Mouse (Mus musculus): ENCODE measurements around the gene Gls. TPM values are rescaled to one million over a fixed set of nuclear protein-coding genes. Genes with fewer than 3 reads are reported as not detected.

Gls gene
- total RNA-seq, 2 experiments from 2014 or later: 367 to 371 TPM

DNA sequence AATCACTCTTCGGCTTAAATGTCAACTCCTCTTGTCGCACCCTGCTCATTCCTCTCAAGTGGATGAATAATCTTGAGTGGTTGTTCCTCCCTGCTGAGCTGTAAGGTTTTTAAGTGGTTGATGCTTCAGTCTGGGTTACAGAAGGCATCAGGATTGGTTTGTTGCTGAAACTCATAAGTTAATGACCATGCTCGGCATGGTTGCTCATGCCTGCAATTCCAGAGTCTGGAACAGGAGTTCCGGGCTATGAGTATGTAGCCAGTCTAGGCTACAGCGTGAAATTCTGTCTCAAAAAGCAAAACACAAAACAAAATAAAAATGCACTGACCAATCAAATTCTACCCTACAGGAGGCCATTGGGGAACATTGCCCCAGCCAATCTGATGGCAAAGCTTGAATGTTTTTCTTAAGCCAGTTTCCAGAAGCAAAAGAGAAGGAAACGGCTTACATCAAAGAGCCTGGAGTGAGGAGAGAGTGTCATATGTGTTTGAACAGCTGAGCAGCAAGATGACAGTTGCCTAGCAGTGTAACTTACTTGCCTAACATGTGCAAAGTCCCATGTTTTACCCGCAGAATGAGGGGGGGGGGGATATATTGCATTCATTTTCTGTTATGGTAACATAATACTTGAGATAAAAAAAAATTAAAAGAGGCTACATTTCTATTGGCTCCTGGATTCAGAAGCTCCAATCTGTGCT is 18.2 kb upstream of the Gls start:
- DNase-seq (ENCODE audit: low spot score in 2 of 2): no peak

DNA sequence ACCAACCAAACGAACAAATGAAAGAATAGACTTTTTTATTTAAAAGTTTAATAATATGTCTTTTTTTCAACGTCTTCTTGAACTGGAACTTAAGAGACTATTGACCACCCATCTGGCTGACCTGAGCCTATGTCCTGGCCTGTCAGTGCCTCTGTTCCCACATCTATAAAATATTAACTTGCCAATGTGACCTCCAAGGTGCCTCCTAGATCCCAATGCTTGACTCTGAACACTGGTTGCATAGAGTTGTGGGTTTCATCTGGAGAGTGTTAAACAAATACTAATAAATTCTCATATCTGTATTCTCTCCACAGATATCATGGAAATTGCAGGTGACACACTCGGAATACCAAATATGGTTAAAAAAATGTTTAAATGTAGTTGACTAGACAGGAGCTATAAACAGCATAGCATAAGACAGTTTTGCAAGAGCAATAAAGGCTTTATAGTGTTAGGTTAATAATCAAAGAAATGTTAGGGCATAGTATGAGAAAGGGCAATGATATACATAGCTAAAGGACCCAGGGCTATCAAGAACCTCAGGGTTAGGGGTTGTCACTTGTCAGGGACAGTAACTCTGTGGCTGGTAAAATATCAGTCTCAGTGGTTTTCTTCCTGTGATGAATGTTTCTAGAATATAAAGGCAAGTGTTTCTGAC is 16.0 kb upstream of the Gls start:
- DNase-seq (ENCODE audit: low spot score in 2 of 2): no peak

DNA sequence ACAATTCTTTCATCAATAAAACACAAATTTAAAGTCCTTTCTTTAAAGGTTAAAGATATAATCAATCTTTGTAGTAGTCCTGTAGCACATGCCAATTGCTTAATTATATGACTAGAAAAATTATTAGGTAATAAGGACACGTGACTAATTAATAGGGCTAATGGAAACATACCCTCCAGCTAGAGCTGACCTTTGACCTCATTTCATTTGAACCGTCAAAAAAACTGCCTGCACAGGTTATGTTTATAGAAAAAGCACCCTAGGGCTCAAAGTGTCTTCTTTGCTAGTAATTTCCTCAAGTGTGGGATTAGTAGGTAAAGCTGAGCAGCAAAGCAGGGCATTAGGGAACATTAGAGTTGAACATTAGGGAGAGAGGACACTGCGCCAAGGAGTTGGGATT is 9.2 kb upstream of the Gls start:
- DNase-seq (ENCODE audit: low spot score in 2 of 2): no peak

DNA sequence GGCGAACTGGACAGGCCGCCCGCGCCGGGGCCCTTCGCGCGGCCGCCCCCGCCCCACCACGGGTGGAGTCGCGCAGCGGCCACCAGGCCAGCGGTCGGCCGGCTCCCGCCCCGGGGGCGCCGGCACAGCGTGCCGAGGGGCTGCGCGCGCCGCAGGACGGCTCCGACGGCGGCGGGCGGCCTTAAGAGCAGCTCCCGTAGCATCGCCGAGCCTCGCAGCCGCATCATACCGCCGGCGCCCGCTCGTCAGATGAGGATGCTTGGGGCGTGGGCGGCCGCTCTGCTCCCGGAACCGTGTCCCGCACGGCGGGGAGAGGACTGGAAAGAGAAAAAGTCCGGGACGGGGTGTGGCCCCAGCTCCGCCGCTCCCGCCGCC is 279 bp downstream of the Gls start:
- no peak for DNase-seq (ENCODE audit: low spot score in 2 of 2)

DNA sequence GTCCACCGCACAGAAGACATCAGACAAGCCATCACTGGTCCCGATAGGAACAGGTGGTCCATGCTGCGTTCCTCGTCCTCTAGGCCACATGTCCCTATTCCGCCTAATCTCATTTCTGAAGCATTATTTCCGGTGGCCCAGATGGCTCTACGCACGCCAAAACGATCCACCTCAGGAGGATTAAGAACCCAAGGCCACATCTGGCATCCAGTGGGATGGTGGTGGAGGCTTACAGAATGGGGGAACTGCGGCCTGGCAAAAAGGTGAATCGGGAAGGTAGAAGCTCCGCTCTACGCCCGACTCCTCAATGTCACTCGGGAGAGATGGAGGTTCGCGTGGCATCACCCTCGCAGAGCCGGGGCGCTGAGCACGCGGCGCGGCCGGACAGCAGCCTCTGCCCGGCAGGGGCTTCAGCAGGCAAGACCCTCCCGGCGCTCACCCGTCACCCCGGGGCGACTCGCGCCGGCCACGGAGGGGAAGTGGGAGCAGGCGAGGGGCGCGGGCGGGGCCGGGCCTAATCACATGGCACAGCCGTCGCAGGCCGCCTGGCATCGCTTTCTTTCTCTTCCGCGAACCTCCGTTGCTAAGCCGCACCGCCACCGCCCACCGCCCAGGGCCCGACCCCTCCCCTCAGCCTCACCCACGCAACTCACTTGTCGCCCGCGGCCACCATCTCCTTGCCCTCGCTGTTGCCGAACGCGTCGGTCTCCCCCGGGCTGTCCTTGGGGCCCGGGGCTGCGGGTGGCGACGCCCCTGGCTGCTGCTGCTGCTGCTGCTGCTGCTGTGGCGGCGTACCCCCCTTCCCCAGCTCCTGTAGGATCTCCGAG is 880 bp downstream of the Gls start:
- DNase-seq (ENCODE audit: low spot score in 2 of 2): peak; percentile 63 to 74

DNA sequence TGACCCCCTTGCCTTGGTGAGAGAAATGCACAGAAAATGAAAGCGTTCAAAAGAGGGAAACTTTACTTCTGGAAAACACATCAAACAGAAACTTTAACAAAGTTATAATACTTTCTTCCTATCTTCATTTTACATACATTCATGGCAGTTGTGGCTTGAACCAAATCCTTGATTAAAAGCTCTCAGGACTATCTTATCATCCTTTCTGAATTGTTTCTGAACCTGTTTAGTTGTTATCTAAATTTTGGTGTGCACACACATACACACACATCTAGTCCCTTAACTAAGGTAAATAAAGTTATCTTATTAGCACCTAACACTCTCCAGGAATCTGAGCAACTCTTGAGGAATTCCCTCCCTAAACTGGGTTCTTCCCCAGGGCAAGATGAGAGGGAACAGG is 2.6 kb downstream of the Gls start:
- DNase-seq (ENCODE audit: low spot score in 2 of 2): no peak

DNA sequence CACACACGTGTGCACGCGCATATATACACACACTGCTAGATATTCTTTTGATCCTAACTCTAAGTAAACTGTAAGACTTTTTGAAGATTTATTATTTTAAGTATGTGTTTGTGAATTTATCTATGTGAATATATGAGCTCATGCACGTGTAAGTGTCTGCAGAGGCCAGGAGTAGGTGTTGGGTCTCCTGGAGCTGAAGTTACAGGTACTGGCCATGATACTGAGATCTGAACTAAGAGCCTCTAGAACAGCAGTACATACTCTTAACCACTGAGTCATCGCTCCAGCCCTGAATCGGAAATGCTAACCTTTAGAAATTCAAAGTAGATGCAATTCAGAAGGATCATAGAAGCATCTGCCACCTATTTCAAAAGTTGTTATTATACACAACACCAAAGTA is 4.9 kb downstream of the Gls start:
- no peak for DNase-seq (ENCODE audit: low spot score in 2 of 2)

DNA sequence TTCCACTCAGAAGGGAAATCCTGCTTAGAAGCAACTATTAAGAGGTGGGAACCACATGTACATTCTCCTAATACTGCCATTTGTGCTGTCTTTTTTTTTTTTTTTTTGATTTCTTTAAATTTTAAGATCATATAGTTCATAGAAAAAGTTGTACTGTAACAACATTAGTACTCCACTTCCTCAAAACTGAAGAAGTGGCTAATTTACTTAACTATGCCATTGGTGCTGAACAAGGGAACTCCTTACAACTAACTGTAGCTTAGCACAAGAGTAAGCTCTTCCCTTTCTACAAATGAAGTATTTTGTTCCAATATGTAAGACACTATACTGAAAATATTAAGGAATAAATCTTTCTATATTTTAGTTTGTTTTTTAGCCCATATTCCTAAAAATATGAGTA is 6.6 kb downstream of the Gls start:
- DNase-seq (ENCODE audit: low spot score in 2 of 2): no peak

DNA sequence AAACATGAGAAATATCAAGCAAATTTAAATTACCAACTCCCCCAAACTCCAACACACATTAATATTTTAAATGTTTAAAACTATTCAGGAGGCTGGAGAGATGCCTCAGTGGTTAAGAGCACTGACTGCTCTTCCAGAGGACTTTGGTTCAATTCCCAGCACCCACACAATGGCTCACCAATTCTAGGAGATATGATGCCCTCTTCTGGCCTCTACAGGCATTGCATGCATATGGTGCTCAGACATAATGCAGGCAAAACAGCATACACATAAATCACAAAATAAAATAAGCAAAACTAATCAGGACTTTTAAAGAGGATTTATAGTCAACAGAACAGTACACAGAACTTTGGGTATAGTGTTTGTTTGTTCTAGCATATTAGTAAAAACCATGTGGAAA is 16.3 kb downstream of the Gls start:
- DNase-seq (ENCODE audit: low spot score in 2 of 2): no peak

DNA sequence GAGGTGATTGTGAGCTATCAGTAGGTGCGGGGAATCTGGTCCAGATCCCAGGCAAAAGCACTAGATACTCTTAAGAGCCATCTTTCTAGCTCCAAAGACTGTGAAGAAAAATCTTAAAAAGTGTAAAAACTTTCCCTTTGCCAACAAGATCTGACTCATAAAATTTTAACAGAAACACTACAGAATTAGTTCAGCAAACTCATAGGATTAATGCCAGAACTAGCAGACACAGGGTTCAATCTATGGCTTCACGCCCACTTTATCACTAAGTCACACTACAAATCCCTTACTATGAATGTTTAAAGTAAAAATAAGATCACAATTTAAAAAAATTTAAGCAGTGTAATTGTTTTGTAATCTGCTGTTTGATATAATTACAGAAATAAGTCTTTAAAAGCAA is 50.0 kb downstream of the Gls start:
- DNase-seq (ENCODE audit: low spot score in 2 of 2): no peak

DNA sequence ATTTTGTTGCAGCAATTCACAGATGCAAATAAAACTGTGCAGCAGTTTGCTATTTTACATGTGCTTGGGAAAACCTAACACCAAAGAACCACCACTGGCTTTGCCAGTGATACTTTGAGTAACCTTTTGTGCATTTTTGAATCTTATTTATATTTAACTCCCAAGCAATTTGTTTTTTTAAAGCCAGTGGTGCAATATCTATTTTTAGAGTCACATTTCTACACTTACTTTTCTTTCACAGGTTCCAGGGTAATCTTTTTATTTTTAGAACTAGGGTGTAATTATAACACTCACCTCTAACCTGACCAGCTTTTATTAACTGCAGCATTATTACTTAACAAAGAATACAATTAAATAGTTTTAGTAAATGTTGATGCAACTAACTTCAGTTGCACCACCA is 51.0 kb downstream of the Gls start:
- no peak for DNase-seq (ENCODE audit: low spot score in 2 of 2)

DNA sequence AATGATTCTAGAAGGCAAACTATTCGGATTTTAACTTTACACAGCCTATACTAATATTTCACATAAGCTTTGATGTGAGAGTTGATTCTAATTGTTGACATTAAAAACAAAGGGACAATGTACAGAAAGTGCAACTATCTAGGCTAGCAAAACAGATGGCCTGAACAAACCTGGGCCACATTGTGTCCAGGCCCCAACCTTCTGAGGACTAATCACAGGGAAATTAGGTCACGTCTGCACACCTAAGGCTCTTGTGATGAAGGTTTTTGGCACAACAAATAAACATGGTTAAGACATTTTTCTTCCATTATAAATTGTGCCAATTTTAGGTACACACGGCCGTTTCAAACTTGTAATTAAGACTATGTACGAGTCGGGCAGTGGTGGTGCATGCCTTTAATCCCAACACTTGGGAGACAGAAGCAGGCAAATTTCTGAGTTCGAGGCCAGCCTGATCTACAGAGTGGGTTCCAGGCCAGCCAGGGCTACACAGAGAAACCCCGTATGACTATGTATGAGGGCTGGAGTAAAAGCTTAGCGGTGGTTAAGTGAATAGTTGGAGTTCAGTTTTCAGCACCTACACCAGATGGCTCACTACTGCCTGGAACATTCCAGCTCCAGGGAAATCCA is 53.0 kb downstream of the Gls start:
- DNase-seq (ENCODE audit: low spot score in 2 of 2): no peak

DNA sequence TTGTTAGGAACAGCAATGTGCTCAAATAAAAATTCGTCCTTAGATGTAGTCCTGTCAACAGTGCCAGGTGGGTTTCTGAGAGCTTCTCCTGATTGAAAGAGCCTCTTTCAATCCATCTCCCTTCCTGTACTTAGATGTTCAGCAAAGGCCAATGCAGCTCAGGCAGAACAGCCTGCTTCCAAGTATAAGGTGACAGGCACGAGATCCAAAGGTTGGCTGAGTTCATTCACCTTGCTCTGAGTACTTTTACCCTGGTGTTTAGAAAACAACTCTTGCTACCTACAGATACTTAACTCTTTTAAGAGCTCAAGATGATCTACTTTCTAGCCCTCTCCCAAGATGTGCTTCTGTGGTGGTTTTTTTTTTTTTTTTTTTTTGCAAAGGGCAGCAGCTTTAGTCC is 56.0 kb downstream of the Gls start:
- DNase-seq (ENCODE audit: low spot score in 2 of 2): no peak

DNA sequence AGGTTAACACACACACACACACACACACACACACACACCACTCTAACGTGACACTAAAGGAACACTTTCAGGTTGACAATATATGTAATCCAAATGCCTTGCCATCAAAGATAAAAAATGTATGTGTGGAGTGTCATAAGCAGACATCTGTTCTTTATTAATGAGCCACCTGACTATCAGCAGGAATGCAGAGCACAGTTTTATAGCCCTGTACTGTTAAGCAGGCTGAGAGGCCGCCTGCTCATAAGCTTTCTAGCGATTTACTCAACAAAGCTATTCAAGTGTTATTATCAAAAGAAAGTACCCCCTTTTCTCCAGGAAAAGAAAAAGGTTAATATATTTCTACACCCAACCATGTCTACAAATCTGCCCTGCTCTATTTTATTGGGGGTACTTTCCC is 57.0 kb downstream of the Gls start:
- DNase-seq (ENCODE audit: low spot score in 2 of 2): no peak

DNA sequence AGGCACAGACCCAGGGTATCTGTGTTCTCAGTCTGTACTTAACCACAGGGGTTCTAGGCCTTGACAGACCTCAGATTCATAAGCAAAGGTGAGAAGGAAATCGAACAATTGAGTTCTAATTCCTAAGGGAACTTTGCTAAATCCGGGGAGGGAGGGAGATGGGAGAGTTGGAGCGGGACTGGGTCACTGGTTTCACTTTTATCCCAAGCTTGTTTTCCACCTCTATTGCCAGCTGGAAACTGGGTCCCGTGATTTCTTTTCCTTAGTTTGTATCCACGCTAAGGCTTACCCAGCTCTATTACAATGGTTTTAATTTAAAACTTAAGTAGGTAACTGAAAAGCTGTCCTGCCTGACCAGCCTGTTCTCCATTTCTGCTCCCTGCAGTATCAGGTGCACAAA is 57.7 kb downstream of the Gls start:
- DNase-seq (ENCODE audit: low spot score in 2 of 2): no peak

DNA sequence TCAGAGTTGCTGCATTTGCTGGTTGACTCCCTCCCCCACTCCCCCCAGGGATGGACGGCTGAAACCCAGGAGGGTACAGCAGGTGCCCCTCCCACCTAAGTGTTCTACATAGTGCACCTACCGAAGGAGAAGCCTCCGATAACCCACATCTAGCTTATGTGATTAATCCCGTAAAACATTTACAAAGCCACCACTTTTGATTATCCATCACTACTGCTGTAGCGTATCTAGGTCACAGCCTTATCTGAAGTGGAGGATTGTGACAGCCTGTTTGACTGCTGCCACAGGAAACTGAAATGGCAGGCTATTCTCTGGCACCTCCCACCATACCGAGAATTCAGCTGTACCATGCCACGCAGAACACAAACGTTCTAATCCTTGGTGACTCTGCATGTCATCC is 61.8 kb downstream of the Gls start:
- DNase-seq (ENCODE audit: low spot score in 2 of 2): peak in 1 of 2 experiments; percentile 46

DNA sequence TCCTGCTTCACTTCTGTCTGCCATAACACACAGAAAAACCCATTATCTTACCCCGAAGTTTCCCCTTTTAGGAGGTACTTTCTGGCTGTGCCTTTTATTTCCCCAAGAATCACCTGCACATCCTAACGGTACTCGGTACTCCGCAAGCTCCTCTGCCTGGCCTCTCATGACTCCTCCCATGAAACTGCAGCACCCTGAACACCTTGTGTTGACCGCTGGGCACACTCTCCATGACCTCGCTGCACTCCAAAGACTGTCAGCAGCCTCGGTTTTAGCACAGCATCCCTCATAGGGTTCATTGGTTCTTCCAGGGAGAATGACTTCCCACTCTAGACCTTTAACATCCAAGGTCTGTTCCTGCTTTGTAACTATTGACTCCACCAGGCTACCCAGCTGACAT is 62.3 kb downstream of the Gls start:
- DNase-seq (ENCODE audit: low spot score in 2 of 2): no peak

DNA sequence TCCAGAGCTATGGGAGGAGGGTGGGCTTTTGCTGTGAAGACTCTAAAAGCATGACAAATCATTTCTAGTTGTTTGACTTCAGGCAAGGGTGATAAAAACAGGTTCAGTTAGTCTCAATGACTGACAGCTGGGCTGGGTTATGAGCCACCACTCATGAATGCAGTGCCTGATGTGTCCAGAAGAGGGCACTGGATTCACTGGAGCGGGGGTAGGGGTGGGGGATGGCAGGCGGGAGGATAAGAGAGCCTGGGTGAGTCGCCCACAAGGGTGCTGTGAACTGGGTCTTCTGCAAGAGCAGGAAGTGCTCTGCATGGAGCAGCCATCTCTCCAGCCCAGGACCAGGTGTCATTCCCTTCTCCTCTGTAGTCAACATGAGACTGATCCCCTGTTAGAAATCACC is 63.0 kb downstream of the Gls start:
- no peak for DNase-seq (ENCODE audit: low spot score in 2 of 2)

DNA sequence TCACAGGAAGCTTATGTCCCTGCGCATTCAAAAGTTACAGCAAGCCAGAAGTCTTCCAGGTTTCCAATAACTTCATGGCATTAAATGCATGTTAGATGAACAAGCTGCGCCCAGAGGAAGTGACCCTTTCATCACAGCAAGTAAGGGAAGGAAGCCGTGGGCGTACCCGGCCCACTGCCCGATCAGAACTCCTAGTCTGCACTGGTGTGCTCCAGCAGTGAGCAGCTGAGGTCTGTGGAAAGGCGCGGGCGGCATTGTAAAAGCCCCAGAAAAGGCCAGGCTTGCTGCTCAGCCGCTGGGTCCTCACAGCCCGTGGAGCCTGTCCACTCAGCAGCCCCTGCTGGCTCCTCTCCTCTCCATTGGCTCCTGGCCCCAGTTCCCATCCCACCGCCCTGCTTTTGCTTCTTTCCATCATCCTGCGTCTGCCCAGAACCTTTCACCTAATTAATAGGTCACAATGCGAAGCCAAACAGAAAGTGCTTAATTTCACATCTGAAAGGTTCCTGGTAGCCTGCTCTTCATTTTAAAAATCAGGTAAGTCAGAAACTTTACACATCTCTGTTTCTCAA is 66.3 kb downstream of the Gls start:
- no peak for DNase-seq (ENCODE audit: low spot score in 2 of 2)

DNA sequence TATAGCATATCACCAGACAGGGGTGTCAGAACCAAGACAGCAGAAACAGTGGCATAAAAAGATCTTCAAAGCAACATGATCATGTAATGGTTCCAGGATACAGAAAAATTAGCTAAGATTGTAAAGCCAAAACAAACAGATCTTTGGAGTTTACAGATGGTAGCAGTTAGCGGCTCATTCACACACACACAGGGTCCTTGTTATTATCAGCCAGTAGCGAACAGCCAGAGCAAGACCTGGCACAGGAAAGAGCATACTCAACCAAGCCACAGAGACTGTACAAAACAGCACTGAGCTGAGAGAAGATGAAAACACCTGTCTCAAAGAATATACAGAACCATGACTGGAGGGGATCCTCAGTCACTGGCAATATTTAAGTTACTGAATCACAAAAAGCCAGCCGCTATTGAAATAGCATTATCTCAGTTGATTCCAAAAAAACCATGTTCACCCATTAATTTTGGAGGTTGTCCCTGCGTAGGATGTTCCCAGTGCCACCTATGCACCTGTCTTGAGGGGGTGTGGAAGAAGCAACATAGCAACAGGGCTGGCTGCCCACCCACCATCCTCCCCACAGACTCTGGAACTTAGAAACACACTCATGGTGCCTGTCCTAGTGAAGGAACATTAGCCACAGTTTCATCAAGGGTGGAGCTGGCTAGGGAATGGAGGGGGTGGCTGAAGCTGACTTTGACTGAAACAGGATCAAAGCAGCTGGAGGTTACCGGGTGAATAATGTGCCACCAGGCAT is 69.2 kb downstream of the Gls start:
- DNase-seq (ENCODE audit: low spot score in 2 of 2): peak in 1 of 2 experiments; percentile 45

DNA sequence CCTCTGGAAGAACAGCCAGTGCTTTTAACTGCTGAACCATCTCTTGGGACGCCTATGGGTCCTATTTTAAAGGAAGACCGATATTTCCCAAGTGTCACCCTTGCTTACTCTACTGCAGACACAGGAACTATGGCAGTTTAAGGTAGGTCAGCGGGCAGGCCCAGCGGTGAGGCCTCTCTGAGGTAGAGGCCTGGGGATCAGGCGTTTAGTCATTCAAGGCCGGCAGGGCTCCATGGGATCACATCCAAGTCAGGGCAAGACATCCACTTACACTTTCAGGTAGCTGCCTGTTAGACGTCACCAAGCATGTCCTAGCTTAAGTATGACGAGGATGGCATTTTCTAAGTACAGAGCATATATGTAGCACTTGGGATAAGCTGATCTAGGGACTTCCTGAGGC is 71.9 kb downstream of the Gls start:
- no peak for DNase-seq (ENCODE audit: low spot score in 2 of 2)
